Mouse (Mus musculus) small intestine, adult 2 months (tissue): ENCODE measurements around the gene Ubac2. TPM values are rescaled to one million over a fixed set of nuclear protein-coding genes. Genes with fewer than 3 reads are reported as not detected.
A peak's percentile ranks its signal among the peaks of the same experiment; 100 is the strongest.

Experiments used
- H3K27ac ChIP-seq: fragments of 200-500 bp; 2 replicates; pipeline ENCODE4 v1.5.1; 2012; ENCODE audit warnings: low read depth, low read length, control low read depth, inconsistent platforms; ENCODE audit not compliant: insufficient read depth
- H3K27me3 ChIP-seq: fragments of 200-500 bp; 2 replicates; pipeline ENCODE4 v1.6.1; 2012; ENCODE audit warnings: mild to moderate bottlenecking, moderate library complexity, low read length, inconsistent platforms; ENCODE audit not compliant: control insufficient read depth, insufficient read depth
- H3K36me3 ChIP-seq: fragments of 200-500 bp; 2 replicates; pipeline ENCODE4 v1.6.1; 2012; ENCODE audit warnings: mild to moderate bottlenecking, low read length, control low read depth, inconsistent platforms; ENCODE audit not compliant: control insufficient read depth, insufficient read depth
- H3K4me1 ChIP-seq: fragments of 200-500 bp; 2 replicates; pipeline ENCODE4 v1.6.1; 2012; ENCODE audit warnings: low read length, inconsistent platforms, mixed read lengths; ENCODE audit not compliant: control insufficient read depth, insufficient read depth, insufficient read length
- H3K4me3 ChIP-seq: fragments of 200-500 bp; 2 replicates; pipeline ENCODE4 v1.5.1; 2012; ENCODE audit warnings: low read depth, mild to moderate bottlenecking, control low read depth, inconsistent platforms, low read length, moderate library complexity
- CTCF ChIP-seq: fragments of 200-500 bp; IDR thresholded peaks from 2 replicates; pipeline ENCODE4 v1.5.1; 2012; ENCODE audit warnings: low read depth, mild to moderate bottlenecking, control low read depth, inconsistent platforms, low read length, moderate library complexity, mixed read lengths; ENCODE audit not compliant: insufficient replicate concordance, insufficient read length; ENCODE audit errors: extremely low read depth
- POLR2A ChIP-seq: fragments of 200-500 bp; IDR thresholded peaks from 2 replicates; pipeline ENCODE4 v1.6.1; 2012; ENCODE audit warnings: low read depth, mild to moderate bottlenecking, control low read depth, inconsistent platforms, low read length, moderate library complexity
- WGBS: fragments of 180-500 bp; shearing (Covaris S2); methylation state at CpG from one replicate; pipeline ENCODE4 v1.1.7; 2018; 5-methylcytosine and 5-hydroxymethylcytosine counted together
- polyA plus RNA-seq: library from polyadenylated mRNA; depleted of rRNA; stranded (reverse); fragments of >200 nt; gene quantifications from 2 replicates; pipeline ENCODE4 v1.2.3, GENCODE M21; 2012

The Ubac2 gene
- polyA plus RNA-seq, 1 experiment = 48.4 TPM

DNA sequence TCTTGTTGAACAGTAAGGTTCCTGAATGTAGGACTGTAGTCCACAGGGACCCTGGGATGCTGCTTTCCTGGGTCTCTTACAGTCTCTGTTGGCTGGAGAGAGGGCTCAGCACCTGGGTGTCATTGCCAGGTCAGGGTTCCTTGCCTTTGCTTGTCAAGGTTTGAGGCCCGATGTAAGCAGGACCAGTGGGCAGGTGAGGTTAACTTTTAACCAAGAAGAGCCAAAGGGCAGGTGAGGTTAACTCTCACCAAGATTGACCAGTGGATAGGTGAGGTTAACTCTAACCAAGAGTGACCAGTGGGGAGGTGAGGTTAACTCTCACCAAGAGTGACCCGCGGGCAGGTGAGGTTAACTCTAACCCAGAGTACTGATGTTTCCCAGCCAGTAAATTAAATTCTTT lies 110.9 kb downstream of the Ubac2 start:
- peaks cover 6% of the 10 kb centered on the region; the same call in 1 of the 2 replicates for H3K36me3 ChIP-seq
- 71% methylated on average over 3 of the region's 3 CpGs for WGBS
- H3K27ac ChIP-seq = no peak overlapping the region

DNA sequence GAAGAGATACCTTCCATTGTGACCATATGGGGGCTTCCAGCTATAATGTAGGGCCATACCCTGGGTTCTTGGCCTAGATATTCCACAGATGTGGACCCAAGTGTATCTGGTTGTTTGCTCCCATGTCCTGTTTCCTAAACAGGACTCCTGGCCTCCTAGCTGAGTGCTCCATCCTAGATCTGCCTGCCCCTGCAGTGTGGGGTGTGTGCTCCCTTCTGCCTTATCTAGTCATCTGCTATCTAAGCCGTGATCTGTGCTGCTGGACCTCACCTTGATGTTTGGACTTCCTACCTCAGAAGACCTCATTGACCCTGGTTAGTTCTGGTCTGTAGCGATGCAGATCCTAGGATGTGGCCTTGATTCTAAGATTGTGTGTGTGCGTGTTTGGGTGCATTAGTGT lies 111.4 kb downstream of the Ubac2 start:
- H3K36me3 ChIP-seq = peaks cover 7% of the 10 kb centered on the region
- no peaks in the 10 kb centered on the region for H3K27me3 ChIP-seq
- H3K27ac ChIP-seq = no peak overlapping the region
- H3K4me3 ChIP-seq = no peak overlapping the region
- H3K4me1 ChIP-seq = peaks cover 20% of the 10 kb centered on the region
- TF ChIP-seq CTCF = no peak
- TF ChIP-seq POLR2A = no peak
- WGBS = 86% methylated on average over 3 of the region's 3 CpGs

More for the DNA sequence above, 110.9 kb downstream of the Ubac2 start:
- TF ChIP-seq CTCF = no peak
- no peak for TF ChIP-seq POLR2A
- Histone ChIP-seq H3K4me1 (peaks cover 20% of the 10 kb centered on the region), H3K27me3 (no peaks in the 10 kb centered on the region), H3K4me3 (no peak overlapping the region)

DNA sequence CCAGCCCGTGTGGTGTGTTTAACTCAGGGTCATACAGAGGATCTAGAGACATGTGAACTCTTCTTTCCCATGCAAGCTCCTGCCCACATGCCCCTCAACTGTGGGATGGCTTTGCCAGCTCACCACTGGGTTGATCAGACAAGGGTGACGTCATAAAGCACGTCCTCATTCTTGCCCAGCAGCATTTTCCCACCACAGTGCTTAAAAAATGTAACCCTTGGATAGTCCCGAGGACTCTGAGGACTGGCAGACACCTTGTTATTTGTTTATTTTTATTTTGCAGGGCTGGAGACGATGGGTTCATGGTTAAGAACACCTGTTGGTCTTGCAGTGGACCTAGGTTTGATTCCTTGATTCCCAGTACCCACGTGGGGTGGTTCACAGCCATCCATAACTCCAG lies 112.5 kb downstream of the Ubac2 start:
- H3K27me3 ChIP-seq = no peaks in the 10 kb centered on the region
- H3K4me1 ChIP-seq = peaks cover 23% of the 10 kb centered on the region
- no peak overlapping the region for H3K27ac ChIP-seq
- no peak overlapping the region for H3K4me3 ChIP-seq
- no peak for TF ChIP-seq CTCF
- no peak for TF ChIP-seq POLR2A
- 87% methylated on average over 6 of the region's 6 CpGs for WGBS
- peaks cover 10% of the 10 kb centered on the region for H3K36me3 ChIP-seq

DNA sequence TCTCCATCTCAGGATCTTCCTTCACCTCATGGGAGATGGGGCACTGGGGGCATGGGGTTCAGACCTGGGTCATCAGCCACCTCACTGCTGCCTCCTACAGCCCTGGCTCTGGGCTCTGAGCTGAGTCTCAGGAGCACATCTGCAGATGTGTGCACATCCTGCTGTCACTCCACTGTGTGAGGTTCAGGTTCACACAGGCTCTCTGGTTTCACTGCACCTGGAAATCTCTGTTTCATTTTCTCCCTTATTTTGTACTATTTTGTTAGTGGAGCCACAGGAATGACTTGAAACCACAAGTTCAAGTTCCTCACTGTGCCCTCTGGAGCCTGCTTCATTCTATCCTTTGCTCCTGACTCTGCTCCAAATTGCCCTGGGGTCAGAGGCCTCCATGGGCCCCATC lies 113.5 kb downstream of the Ubac2 start:
- H3K36me3 ChIP-seq = peaks cover 10% of the 10 kb centered on the region
- H3K27ac ChIP-seq = peak overlapping the region; percentile 40
- TF ChIP-seq POLR2A (no peak), CTCF (no peak)
- no peaks in the 10 kb centered on the region for H3K27me3 ChIP-seq
- peaks cover 26% of the 10 kb centered on the region for H3K4me1 ChIP-seq
- H3K4me3 ChIP-seq = no peak overlapping the region

GRCm38 (mm10) chr14:121992395-121993280 lies 114.2 kb downstream of the Ubac2 start:
- no peak overlapping the region for H3K4me3 ChIP-seq
- H3K4me1 ChIP-seq = peaks cover 28% of the 10 kb centered on the region
- 77% methylated on average over 13 of the region's 13 CpGs for WGBS
- no peak for TF ChIP-seq POLR2A
- TF ChIP-seq CTCF = no peak
- peaks cover 8% of the 10 kb centered on the region for H3K36me3 ChIP-seq
- peak overlapping the region; percentile 40 for H3K27ac ChIP-seq
- H3K27me3 ChIP-seq = no peaks in the 10 kb centered on the region

- Histone ChIP-seq H3K4me1 (peaks cover 28% of the 10 kb centered on the region), H3K36me3 (peaks cover 8% of the 10 kb centered on the region), H3K4me3 (no peak overlapping the region), H3K27me3 (no peaks in the 10 kb centered on the region), H3K27ac (no peak overlapping the region)
- TF ChIP-seq POLR2A (no peak), CTCF (no peak)
- WGBS = 38% methylated on average over 4 of the region's 4 CpGs
These were observed 115.2 kb downstream of the Ubac2 start for GRCm38 (mm10) chr14:121993616-121994015.

GRCm38 (mm10) chr14:121994171-121994700 lies 115.8 kb downstream of the Ubac2 start:
- 93% methylated on average over 17 of the region's 17 CpGs for WGBS
- Histone ChIP-seq H3K4me1 (peaks cover 29% of the 10 kb centered on the region), H3K27ac (no peak overlapping the region), H3K4me3 (no peak overlapping the region), H3K36me3 (peaks cover 8% of the 10 kb centered on the region), H3K27me3 (no peaks in the 10 kb centered on the region)
- TF ChIP-seq POLR2A (no peak), CTCF (no peak)
